Mouse (Mus musculus) gonadal fat pad, adult 2 months (tissue): Measurements from ENCODE around the gene Dusp16. TPM values are rescaled to one million over a fixed set of nuclear protein-coding genes. Genes with fewer than 3 reads are reported as not detected.

Experiments used
- DNase-seq: peaks from one replicate; pipeline ENCODE4 v3.0.0-alpha.2; 2012; ENCODE audit warnings: low read depth
- polyA plus RNA-seq: library from polyadenylated mRNA; depleted of rRNA; stranded (reverse); fragments of >200 nt; gene quantifications from 2 replicates; pipeline ENCODE4 v1.2.3, GENCODE M21; 2012

Dusp16 gene
- polyA plus RNA-seq, 1 experiment, result 14.1 TPM

DNA sequence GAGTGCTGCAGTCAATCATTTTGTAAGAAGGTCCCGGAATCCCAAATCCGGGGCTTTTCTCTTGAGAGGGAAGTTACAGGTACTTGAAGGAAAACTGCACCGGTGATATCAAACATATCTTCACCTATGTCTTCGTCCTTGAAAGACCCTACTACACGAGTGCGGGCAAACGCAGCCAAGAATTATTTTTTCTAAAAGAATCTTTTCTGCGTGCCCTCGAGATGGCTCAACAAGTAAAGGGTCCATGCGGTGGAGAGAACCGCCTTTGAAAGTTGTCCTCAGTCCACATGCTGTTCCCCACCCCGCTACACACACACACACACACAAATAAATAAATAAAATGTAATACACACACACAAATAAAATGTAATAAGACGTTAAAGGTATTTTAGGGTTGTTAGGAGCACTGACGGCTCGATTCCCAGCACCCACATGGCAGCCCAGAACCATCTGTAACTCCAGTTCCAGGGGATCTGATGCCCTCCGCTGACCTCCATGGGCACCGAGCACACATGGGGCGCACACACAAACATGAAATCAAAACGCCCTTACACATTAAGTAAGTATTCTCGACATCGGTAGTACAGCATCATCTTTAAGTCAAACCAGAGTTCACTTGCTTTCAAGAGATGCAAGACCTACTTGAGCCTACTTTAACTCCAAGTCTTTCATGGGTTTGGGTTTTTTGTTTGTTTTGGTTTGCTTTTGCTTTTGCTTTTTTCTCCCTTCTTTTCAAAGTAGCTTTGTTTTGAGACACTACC, 801 bp upstream of the Dusp16 start:
- no peak for DNase-seq

DNA sequence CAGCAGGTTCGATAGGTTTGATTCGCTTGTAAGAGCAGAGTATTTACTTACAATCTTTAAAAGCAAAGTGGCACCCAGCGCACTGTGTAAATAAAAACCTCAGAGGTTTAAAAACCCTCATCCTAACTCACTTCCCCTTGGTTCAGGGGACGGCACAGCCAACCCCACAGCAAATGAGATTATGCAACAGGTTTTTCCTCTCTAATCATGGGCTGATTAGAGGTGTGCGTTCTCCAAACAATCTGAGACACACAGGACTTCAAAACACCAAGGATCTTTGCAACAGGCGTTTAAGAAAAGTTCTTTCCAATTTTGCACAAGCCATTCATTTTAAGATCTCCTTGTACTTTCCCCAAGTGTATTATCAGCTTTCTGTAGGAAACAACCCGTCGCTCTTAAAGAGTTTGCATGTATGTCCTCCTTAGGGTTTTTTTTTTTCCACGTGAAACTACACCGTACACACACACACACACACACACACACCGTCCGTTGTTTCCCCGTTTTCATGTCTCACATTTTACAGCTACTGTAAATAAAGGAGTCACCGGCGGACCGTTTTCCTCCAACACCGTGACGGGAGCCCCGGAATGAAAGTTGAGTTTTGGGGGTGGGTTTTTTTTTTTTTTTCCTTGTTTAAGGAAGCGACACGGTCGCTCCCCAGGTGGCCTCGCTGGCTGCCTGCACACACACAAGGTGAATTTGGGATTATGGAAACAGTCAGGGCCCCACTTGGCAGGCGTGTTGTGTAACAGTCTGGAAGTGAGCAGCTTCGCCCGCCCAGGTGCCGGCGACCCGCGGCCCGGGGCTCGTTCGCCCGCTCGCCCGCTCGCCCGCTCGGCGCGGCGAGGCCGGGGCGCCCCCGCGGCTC, 940 bp downstream of the Dusp16 start:
- DNase-seq, result no peak

DNA sequence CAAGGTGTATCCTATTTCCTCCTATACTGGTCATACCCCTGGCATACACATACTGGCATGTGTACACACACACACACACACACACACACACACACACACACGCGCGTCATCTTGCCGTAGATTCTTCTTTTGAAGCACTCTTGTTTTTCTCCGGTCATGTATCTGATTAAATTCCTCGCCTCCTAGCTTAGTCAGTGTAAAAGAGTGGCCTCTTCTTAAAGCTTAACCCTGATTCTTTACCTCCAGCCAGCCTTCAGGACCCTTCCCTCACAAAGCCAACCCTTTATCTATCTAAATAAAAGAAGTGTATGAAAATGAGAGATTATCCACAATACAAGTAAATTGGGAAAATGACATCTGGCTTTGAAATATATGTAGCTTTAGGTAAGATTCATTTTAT, 3.3 kb downstream of the Dusp16 start:
- DNase-seq, result no peak

DNA sequence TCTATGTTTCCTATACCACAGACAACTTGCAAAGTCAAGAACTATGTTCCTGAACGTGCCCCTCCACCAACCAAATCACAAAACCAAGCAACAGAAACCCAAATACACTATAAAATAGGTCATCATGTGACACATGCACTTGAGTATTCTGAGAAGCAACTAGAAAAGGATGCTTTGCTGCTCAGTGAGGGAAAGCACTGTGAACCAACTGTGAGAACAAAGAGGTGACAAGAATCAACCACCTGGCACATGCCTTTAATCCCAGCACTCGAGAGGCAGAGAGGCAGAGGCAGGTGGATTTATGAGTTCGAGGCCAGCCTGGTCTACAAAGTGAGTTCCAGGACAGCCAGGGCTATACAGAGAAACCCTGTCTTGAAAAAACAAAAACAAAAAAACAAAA, 6.0 kb downstream of the Dusp16 start:
- no peak for DNase-seq

DNA sequence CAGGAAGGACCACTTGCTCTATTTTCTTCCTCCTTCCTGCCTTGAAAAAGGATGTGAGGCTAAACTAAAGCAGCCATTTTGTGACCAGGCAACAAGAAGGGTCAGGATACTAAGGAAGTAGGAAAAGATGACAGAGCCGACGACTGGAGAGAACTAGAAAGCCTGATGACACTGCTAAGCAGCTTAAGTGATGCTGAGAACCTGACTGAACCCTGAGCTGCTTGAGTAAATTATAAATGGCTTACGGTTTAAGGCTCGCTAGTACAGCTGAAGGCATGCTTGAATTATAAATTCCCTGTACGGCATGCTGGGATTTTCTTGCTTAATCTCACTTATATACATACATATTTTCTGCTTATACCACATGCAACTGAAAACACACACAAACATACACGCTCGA, 9.5 kb downstream of the Dusp16 start:
- DNase-seq, result no peak

DNA sequence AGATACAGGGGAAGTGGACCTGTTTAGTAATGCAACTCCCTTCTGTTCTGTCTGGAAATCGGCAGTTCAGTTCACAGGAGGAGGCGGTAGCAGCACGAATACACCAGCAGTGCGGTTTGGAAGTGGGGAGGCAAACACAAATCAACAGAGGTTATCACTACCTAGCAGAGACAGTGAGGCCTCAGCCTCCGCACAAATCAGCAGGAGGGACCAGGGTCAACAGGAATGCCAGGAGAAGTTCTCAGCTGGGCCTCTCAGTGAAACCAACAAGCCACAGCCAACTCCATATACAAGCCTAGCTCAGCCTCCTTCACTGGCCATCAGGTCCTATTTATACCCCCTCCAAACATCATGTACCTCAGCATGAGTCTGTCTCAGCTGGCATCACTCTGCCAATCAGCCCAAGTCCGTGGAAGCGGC, 10.9 kb downstream of the Dusp16 start:
- DNase-seq, result no peak

DNA sequence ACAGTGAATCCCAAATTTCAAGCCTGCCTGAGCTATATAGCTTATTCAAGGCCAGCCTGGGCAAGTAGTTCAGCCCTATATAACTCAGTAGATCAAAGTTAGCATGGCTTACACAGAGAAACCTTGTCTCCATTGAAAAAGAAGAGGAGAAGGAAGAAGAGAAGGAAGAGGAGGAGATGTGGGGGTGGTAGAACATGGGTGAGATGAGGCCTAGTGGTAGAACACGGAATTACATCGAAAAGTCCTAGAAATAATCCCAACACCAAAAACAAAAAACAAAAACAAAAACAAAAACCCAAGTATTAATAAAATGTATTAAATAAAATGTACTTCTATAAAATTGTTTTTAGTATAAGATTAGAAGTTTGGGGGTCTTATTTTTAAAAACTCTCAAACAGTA, 12.4 kb downstream of the Dusp16 start:
- DNase-seq, result no peak

DNA sequence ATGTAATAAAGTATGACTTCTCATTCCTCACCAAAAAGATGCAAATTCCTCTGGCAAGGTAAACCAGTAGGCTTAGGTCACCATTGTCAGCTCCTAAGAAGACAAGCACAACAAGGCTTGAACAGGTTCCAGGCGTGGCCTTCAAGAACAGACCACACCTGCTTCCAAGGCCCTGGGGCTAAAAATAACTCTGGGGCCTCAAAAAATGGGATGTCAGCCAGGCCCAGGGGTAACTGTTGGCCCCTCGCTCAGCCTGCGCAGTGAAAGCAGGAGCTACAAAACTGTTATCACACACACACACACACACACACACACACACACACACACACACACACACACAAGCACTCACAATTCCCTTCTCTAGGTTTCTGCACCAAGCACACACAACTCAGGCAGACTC, 18.5 kb downstream of the Dusp16 start:
- no peak for DNase-seq

DNA sequence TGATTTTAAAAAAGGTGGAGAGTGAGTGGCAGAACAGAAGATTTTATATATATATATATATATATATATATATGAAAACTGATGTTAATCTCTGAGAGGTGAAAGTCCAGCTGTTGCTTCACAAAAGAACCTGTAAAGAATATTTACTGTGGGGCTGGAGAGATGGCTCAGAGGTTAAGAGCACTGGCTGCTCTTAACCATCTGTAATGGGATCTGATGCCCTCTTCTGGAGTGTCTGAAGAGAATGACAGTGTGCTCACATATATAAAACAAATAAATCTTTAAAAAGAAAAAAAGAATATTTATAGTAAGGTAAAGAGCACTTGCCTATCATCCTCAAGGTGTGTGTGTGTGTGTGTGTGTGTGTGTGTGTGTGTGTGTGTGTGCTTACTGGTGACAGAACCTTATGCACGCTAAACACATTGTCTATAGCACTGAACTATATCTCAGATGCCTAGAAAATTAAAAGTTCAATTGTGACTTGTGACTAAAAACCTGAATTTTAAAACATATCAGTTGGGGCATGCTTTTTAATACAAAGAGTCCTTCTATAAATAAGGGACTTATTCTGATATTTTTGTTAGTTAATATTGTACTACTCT, 19.0 kb downstream of the Dusp16 start:
- no peak for DNase-seq

DNA sequence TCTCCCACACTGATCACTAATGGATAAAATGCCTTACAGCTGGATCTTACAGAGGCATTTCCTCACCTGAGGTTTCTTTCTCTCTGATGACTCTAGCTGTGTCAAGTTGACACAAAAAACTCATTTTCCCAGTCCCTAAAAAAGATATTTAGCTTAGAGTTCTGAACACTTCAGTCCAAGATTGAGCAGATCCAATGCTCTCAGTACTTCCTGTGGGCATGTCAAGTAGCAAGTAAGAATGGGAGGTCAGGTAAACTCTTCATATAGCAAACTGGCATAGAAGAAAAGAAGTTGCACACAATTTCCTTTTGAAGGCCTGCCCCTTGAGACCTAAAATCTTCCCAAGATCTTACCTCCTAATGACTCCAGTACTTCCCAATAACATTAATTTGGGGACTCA, 22.1 kb downstream of the Dusp16 start:
- DNase-seq, result no peak

DNA sequence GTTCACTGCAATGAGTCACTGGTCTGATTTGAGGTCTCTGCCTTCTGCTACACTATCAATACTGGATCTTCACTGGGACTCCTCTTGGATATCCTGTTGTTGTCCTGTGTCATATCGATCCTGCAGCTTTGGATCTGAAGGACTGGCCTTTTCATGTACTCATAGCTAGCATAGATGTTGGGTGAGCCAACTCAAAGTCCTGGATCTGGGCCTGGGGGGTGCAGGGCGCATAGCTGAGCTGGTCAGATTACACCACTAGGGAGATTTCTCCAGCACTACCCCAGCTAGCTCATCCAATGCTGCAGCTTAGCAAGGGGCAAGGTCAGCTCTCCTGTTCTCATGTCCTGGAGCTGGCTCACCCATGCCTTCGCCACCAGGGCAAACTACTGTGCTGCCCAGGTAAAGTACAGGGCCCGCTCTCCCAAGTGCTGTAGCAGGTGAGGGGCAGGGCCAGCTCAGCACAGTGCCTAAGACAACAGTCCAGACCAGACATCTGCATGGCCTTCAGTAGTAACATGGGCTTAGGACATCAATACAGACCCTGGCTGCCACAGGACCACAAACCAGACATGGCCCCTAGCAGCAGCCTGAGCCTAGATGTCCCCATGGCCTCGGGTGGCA, 27.9 kb downstream of the Dusp16 start:
- DNase-seq, result no peak

DNA sequence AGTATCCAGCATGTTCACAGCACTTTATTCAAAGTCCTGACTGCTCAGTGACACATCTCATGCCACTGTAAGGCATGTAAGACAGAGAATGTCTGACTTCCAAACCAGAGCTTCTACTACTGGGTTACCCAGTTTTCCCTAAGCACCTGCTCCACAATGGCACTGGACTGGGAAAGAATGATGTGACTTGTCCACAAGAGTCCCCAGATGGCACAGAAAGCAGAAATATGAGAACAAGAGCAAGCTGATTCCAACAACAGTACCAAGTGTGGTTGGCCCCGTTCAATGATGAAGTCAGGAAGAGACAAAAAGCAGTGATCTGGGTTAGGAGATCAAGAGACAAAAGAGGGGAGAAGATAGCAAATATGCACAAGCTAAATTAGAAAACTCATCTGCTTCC, 29.0 kb downstream of the Dusp16 start:
- no peak for DNase-seq

DNA sequence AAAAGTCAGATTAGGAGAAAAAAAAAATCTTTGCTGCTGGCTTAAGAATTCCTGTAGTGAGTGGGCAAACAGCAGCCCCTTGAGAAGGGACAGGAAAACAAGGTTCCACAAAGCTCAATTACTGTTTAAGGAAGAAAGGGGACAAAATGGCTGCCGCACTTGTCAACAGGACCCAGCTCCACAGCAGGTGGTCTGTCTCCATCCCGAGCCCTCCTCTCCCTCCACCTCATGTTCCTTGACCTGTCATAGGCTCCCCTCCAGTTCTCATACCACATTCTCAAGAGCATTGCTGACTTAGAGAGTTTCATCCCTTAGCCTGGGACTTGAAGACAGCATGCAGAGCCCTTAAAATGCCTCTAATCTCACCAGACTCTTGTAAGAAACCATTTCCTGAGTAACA, 30.6 kb downstream of the Dusp16 start:
- no peak for DNase-seq

DNA sequence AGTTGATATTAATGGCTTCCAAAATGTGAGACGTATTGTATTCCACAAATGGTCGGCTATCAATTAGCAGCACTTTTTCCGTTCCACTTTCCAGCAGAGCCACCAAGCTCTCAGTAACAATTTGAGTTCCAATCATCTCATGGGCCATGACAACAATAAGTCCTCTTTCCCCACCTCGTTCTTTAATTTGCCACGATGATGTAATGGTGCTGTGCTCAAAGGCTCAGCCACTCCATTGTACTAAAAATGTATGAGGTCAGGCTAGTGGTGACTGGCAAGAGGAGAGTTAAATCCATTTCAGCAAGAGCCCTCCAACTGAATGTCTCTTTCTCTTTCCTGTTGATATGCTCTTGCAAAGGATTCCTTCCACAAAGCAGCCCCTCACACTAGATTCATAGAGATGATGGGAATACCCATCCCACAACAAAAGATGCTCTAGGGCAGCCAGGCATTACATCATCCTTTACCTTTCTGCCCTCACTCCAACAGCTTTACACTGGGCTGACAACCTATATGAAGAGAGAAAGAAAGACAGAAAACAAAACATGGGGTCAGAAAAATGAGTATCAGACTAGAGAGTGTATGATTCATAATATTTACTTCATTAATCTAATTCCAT, 31.4 kb downstream of the Dusp16 start:
- no peak for DNase-seq

DNA sequence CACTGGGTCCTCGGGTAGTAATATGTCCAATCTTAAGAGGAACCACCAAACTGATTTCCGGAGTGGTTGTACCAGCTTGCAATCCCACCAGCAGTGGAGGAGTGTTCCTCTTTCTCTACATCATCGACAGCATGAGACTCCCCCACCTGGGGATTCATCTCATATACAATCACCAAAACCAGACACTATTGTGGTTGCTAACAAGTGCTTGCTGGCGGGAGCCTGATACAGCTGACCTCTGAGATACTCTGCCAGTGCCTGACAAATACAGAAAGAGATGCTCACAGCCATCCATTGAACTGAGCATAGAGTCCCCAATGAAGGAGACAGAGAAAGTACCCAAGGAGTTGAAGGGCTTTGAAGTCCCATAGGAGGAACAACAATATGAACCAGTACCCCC, 36.4 kb downstream of the Dusp16 start:
- no peak for DNase-seq

DNA sequence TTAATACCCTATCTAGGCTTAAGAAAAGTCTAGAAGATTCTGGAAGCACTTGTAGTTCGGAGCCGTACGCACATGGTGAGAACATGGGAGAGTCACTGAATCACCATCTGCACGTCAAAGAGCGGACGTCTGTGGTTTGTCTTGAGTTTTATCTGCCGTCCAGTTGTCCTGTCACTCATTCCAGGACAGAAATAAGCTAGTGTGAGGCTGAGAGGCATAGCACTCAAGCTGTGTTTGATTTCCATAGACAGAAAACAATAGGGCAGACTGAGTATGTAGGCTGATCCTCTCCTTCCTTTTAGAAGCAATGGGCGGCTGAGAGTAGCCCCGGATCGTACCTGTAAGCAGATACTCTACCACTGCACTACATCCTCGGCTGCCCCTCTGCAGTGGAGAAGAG, 38.6 kb downstream of the Dusp16 start:
- DNase-seq, result no peak

DNA sequence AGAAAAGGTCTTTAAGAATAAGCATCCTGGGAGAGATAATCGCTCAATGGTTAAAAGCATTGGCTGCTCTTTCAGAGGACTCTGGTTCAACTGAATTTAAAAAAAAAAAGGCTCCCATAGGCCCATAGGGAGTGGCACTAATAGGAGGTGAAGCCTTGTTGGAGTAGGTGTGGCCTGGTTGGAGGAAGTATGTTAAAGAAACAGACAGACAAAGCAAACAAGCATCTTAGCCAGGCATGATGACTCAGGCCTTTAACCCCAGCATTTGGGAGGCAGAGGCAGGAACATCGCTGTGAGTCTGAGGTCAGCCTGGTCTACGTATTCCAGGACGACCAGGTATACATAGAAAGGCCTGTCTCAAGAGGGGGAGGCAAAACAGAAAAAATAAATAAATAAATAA, 39.0 kb downstream of the Dusp16 start:
- no peak for DNase-seq

DNA sequence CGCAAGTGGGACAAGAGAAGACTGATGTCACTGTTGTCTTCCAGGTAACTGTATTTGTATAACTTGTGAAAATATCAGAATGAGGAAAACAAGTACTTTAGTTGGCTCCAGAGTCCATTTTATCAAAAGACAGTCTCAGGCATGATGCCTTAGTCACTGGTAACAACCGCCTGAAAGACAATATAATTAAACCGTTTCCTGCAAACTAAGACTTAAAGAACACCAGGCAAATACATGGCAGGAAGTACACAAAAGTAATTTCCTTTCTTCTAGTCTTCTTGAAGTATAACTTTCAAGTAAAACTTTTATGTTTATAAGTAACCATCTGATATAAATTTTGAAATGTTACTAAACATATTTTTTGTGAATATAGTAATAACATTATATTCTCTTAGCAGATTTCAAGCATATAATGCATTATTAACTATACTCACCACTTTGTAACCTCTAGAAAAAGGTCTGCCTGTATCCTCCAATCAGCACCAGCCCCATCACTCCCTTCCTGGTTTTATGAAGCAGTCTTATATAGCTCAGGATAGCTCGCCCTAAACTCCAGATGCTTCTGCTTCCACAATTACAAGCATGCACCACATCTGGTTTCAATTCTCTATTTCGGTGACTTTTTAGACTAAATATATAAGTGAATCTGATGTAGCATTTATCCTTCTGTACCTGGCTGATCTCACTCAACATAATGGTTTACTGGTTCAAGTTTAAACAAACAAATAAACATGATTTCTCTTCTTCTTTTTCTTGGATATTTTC, 40.4 kb downstream of the Dusp16 start:
- no peak for DNase-seq

DNA sequence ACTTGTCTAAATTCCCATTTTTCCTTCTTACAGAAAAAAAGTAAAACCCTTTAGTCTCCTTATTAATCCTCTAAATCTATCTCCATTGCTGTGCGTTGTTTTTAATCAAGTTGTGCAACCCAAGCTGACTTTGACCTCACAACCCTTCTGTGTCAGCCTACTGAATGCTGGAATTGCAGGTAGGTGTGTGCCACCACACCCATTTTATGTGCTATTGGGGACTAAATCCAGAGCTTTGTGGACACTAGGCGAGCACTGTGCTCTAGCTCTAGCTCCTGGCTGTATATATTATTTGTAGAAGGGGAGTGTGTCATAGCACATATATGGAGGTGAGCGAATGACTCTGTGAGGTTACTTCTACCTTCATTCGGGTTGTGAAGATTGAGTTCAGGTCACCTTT, 41.3 kb downstream of the Dusp16 start:
- DNase-seq, result no peak

DNA sequence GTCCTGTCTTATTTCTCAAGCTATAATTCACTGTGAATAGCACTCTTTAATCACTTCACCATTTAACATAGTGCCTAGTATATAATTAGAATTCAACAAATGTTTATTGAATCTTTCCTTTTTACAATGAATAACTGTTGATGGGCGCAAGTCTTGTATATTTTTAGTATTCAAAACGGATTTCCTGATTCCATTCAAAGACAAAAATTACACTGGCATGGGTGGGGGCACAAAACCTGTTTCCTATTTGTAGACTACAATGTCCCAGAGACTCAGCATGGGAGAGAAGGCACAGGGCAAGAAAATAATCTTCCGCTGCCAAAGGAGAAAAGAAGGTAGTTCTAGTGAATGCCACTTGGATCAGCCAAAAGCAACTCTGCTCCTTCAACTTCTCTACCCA, 44.3 kb downstream of the Dusp16 start:
- no peak for DNase-seq

DNA sequence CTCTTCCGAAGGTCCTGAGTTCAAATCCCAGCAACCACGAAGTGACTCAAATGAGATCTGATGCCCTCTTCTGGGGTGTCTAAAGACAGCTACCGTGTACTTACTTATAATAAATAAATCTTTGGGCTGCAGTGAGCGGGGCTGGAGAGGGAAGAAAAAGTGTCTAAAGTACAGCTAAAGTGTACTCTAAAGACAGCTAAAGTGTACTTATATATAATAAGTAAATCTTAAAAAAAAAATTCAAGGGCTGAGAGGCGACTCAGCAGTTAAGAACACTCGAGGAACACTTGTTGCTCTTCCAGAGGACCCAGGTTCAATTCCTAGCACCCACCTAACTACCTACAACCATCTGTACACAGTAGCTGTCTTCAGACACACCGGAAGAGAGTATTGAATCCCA, 46.5 kb downstream of the Dusp16 start:
- DNase-seq, result no peak
